Mouse (Mus musculus): ENCODE data around the gene Mageb3.
"Not testable (repeated sequence)": the region's sequence is repeated elsewhere in the genome, so short reads cannot be mapped to it uniquely, and the experiment has no call there.

The Mageb3 gene

DNA sequence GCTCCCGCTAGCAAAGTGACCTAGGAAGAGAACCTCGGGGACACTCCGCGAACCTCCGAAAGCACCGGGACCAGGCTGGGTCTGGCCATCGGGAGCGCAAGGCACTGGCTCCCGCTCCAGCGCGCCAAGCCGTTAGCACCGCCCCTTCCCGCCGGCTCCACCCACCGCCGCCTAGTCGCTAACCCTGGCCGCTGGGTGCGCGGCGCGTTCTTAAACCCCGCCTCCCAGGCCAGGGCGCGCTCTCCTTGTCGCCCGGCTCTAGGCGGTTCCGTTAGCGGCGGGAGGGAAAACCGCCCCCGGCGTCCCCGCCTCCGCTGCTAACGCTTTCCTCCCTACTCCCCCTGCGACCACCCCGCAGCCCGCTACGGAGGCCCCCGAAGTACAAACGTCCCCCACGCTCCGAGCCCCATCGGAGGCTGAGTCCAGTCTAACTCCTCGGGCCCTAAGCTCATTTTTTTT, at the start of gene Mageb3, which contains the start of gene Ctdspl2:
Gene Mageb3 (minus strand): TSS at position 328 of the 459 bp plus-strand sequence.
Gene Ctdspl2 (plus strand): TSS at position 237 of the 459 bp plus-strand sequence.
- DNase-seq: peak; percentile 98

DNA sequence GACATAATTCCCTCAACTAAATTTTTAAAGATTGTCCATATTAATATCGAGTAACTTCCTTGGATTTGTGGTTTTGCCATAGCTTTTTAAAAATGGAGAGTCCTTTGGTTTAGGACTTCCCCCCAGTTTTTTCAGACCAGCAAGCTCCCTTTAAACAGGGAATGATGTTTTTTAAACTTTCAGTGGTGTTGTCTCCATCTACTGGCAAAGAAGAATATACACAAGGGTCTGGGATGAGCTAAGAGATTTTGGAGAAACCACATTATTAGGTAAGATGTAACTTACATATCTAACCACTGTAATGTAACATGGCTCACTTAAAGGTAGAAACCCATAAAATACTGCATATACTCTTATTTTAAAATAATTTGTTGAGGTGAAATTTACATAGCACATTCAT, 39.8 kb upstream of the Mageb3 start:
- DNase-seq: no peak

DNA sequence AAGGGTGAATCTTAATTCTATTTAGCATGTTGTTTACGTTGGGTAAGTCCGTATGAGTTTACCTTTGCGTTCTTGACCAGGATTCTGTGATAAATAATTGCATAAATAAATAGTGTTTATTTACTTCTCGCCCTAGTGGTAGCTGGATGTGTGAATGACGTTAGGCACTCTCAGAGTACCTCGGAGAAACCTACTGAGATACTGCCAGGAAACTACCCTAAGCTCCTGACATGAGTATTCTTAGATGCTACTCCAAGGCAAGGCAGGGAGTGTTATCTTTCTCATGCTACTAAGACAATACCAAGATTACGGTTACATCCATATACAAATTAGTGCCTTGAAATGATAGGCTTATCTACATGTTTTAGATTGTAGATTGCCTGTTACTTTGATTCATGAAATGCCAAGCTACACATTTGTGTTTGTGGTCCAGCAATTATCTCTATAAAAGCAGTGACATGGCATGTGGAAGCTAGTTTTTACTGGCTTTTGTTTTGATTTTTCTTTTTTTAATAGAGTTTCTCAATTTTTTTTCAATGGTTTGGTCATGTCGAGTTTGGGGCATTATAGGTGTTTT, 1.4 kb upstream of the Mageb3 start:
- no peak for DNase-seq

DNA sequence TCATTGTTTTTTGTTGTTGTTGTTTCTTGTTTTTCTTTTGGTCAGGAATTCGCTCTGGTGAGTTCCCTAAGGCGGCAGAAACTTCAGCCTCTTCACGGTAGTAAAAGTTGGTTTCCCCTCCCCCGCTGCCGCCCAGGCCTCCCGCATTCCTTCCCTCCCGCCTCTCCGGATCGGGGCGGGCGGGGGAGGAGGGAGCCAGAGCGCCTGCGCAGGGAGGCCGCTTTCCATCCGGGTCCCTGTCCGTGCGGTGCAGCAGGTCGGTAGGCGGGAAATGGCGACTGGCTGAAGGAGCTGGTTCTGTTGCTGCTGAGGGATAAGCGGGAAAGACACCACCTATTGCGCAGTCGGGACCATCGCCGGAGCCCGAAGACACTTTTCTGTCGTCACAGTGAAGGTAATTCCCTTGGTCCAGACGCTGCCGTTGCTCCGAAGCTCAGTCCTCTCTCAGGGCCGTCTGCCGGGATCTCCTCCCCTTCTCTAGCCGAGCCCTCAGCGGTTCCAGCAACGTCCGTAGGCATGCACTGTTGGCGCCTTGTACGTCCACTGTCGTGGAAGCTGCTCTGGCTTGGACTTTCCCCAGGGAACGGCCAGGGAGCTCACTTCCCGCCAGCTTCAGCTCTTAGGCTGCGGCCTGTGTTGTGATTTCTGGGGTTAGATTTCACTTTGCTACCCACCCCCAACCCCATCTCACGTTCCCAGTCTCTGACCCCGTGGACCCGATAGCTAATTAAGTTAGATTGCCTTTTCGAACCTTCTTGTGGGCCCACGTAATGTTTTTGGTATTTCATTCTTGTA, 529 bp upstream of the Mageb3 start:
- peak; percentile 96 for DNase-seq

DNA sequence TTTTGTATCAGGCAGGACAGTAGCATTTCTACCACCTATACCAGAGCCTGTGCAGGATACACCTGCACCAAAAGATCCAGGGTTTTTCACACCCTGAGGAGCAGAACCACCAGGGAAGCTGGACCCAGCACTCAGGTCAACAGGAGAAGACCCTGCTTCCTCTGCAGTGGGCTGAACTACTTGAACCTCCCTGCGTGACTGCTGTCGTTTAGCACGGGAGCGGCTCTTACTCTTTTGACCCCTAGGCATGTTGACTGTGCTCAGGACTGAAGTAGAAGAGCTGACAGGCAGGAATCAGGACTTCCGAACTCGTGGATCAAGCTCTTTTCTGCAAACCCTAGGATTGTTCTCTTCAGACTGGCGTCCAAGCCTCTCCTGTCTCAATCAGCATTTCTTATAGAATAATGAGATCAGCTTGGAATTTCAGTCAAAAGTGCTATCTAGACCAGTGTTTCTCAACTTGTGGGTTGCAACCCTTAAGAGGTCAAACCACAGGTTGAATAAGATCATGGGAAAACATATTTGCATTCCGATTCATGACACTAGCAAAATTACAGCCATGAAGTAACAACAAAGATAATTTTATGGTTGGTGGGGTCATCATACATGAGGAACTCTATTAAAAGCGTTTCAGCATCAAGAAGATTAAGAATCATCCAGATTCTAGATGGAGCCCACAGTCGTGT, 778 bp downstream of the Mageb3 start:
- DNase-seq: no peak

DNA sequence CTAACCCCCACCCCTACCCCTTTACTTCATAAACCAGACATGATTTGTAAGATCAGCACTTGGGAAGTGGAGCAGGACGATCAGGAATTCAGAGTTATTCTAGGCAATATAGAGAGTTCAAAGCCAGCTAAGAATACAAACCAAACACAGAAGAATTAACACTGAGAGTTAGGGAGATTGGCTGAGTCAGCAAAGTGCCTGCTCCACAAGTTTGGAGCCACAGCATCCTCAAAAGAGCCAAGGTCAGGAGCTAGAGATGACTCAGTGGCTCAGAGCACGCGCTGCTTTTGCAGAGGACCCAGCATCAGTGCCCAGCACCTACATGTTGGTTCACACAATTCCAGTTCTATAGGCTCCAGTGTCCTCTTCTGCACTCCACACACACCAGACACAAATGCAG, 12.5 kb downstream of the Mageb3 start:
- DNase-seq: no peak

DNA sequence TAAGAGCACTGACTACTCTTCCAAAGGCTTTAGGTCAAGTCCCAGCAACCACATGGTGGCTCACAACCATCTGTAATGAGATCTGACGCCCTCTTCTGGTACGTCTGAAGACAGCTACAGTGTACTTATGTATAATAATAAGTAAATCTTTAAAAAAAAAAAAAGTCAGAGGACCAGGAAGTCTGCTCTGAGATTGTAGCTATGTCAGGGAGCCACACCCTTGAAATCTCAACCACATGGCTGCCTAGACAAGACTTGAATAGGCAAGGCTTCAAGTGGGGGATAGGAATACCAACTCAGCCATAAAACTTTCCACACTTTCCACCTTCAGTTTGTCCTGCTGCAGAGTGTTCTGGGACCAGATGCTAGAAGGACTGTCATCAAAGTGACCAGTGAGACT, 18.3 kb downstream of the Mageb3 start:
- DNase-seq: not testable (repeated sequence)

DNA sequence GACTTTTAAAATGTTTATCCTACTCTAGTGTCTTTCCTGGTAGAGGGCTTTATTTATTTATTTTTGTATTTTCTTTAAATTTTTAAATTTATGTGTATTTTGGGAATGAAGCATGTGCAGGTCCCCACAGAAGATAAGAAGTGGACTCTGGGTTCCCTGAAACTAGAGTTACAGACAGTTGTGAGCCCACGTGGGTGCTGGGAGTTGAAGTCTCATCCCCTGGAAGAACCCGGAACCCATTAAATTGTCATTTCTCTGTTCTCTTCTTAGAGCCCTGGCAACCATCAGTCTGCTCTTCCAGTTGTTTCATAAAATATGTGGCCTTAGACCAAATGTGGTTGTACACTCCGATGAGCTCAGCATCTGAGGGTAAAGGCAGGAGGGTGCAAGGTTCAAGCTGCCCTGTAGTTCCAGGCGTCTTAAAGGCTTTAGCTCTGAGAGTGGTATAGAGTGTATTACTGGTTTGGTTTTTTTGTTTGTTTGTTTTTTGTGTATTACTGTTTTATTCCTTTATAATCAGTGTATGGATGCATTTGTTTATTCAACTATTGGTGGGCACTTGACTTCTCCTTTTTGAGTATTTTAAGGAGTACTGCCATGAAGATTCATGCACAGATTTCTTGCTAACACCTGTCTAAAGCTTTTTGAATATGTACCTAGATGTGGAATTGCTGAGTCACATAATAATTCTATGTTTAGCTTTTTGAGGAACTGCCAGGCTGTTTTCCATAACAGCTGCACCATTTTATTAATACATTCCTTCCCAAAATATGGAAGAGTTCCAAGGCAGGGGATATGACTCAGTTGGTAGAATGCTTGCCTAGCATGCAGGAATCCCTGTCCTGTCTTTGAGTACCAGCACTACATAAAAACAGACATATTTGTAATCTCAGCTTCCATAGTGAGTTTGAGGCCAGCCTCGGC, 39.6 kb downstream of the Mageb3 start:
- no peak for DNase-seq

DNA sequence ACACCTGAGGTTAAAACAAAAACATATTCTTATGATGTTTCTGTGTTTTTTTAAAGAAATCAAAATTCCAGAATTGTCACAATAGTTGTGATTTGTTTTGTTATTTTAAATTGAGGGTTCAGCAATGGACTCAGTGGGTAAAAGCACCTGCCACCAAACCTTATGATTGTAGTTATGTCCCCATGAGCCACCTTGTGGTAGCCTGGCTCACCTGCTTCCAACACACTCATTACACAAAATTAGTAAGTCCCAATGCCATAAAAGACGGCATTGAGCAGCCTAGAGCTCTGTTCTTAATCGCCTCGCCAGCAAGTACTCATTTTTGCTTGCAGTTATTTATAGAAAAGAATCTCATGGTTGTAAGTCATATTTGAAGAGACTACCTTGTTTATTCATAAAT, 45.9 kb downstream of the Mageb3 start:
- DNase-seq: no peak
